Mouse (Mus musculus): ENCODE results near the gene Itpr1. TPM values are rescaled to one million over a fixed set of nuclear protein-coding genes. Genes with fewer than 3 reads are reported as not detected.
"Not testable (repeated sequence)": the region's sequence is repeated elsewhere in the genome, so short reads cannot be mapped to it uniquely, and the experiment has no call there.

Gene Itpr1
- polyA plus RNA-seq, 1 experiment, result 68.2 TPM

DNA sequence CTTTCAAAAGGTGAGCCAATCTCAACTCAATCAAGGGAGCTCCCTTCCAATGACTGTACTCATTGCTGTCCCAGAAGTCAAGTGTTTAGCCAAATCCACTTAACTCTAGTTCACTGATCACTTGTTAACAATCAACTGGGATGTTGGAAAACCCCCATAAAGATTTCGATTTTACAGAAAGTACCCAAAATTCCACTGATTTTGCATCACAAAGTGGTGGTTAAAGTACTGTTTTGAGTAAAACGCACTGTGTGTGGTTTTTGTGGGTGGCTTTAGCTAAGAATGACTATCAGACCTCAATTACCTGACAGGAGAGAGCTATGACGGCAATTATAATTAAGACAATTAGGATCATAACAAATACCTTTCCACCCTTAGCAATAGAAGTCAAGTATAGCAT, 340.1 kb downstream of the Itpr1 start:
- DNase-seq, result no peak

DNA sequence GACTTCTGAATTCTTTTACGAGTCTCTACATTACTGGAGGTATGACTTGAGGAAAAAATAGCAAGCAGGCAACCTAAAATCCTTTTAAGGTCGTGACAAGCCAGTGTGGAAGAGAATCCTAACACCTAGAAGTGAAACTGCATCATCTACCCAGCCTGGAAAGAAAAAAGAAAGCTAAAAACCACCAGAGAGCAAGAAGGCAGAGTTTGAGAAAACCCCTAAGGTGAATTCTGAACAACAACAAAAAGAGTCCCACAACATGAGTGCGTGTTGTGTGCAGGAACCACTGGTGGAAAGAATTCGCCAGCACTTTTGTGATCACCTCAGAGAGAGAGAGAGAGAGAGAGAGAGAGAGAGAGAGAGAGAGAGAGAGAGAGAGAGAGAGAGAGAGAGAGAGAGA, 340.6 kb downstream of the Itpr1 start:
- no peaks in the 10 kb centered on the region for H3K27me3 ChIP-seq (replicated peaks; ENCODE audit: control insufficient read depth, insufficient read depth, low read length)
- TF ChIP-seq CTCF (conservative IDR thresholded peaks at IDR 0.05; ENCODE audit: insufficient read depth, insufficient read length, low read depth, low read length) (no peak), POLR2A (IDR thresholded peaks at IDR 0.05; ENCODE audit: low read depth, low read length) (no peak)
- 89% methylated on average over 4 of the region's 4 CpGs for WGBS
- DNase-seq, result no peak
- no peaks in the 10 kb centered on the region for H3K4me1 ChIP-seq (ENCODE audit: control insufficient read depth, insufficient read depth, low read length)
- H3K27ac ChIP-seq (ENCODE audit: insufficient read depth, low read depth, low read length), result no peak overlapping the region
- peaks cover 3% of the 10 kb centered on the region for H3K36me3 ChIP-seq (ENCODE audit: control insufficient read depth, insufficient read depth, low read length)
- no peak overlapping the region for H3K4me3 ChIP-seq (ENCODE audit: insufficient read depth, low read depth, low read length)

More for the DNA sequence above, 340.1 kb downstream of the Itpr1 start:
- 80% methylated on average over 3 of the region's 3 CpGs for WGBS
- Histone ChIP-seq H3K27me3 (replicated peaks; ENCODE audit: control insufficient read depth, insufficient read depth, low read length) (no peaks in the 10 kb centered on the region), H3K4me3 (ENCODE audit: insufficient read depth, low read depth, low read length) (no peak overlapping the region), H3K36me3 (ENCODE audit: control insufficient read depth, insufficient read depth, low read length) (peaks cover 3% of the 10 kb centered on the region), H3K4me1 (ENCODE audit: control insufficient read depth, insufficient read depth, low read length) (no peaks in the 10 kb centered on the region), H3K27ac (ENCODE audit: insufficient read depth, low read depth, low read length) (no peak overlapping the region)
- TF ChIP-seq CTCF (conservative IDR thresholded peaks at IDR 0.05; ENCODE audit: insufficient read depth, insufficient read length, low read depth, low read length), result no peak
- TF ChIP-seq POLR2A (IDR thresholded peaks at IDR 0.05; ENCODE audit: low read depth, low read length), result no peak

DNA sequence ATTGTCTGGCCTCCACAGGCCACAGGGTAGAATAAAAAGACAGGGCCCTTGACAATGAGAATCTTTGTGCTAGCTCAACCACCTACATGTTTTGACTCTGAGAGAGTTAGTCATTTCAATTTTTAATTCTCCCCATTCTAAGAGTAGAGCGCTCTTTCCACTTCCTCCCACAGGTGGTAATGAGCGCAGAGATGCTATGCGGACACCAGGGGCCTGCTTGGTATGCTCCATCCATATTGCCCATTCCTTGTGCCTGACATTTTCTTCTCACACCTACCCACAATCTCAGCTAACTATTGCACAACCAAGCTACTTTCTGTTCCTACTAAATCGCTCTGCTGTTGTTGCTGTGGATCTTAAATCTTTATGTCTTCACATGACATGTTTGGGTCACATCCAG, 341.5 kb downstream of the Itpr1 start:
- Histone ChIP-seq H3K36me3 (ENCODE audit: control insufficient read depth, insufficient read depth, low read length) (peaks cover 3% of the 10 kb centered on the region), H3K27me3 (replicated peaks; ENCODE audit: control insufficient read depth, insufficient read depth, low read length) (no peaks in the 10 kb centered on the region), H3K4me3 (ENCODE audit: insufficient read depth, low read depth, low read length) (no peak overlapping the region), H3K27ac (ENCODE audit: insufficient read depth, low read depth, low read length) (no peak overlapping the region), H3K4me1 (ENCODE audit: control insufficient read depth, insufficient read depth, low read length) (no peaks in the 10 kb centered on the region)
- WGBS, result 90% methylated on average over 4 of the region's 4 CpGs
- no peak for TF ChIP-seq POLR2A (IDR thresholded peaks at IDR 0.05; ENCODE audit: low read depth, low read length)
- TF ChIP-seq CTCF (conservative IDR thresholded peaks at IDR 0.05; ENCODE audit: insufficient read depth, insufficient read length, low read depth, low read length), result no peak
- no peak for DNase-seq

DNA sequence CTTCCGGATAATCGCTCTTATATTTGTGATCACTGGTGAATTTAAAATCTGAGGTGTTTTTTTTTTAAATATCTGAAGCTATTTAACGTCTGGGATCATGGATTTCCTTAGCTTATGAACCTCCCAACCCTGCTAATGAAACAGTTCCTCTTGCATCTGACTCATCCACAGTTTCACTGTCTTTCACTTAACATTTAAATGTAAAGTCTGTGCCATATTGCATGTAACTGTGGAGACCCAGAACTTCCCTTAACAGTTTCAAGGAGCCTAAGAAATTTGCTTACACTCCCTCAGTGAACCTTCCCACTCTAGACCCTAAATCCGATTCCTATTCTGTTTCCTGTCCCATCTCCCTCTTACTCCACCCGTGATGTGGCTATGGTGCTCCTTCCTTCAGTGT, 342.0 kb downstream of the Itpr1 start:
- no peak for DNase-seq
- Histone ChIP-seq H3K27me3 (replicated peaks; ENCODE audit: control insufficient read depth, insufficient read depth, low read length) (no peaks in the 10 kb centered on the region), H3K27ac (ENCODE audit: insufficient read depth, low read depth, low read length) (no peak overlapping the region), H3K36me3 (ENCODE audit: control insufficient read depth, insufficient read depth, low read length) (peaks cover 3% of the 10 kb centered on the region), H3K4me3 (ENCODE audit: insufficient read depth, low read depth, low read length) (no peak overlapping the region), H3K4me1 (ENCODE audit: control insufficient read depth, insufficient read depth, low read length) (no peaks in the 10 kb centered on the region)
- 65% methylated on average over 5 of the region's 5 CpGs for WGBS
- TF ChIP-seq CTCF (conservative IDR thresholded peaks at IDR 0.05; ENCODE audit: insufficient read depth, insufficient read length, low read depth, low read length) (no peak), POLR2A (IDR thresholded peaks at IDR 0.05; ENCODE audit: low read depth, low read length) (no peak)

DNA sequence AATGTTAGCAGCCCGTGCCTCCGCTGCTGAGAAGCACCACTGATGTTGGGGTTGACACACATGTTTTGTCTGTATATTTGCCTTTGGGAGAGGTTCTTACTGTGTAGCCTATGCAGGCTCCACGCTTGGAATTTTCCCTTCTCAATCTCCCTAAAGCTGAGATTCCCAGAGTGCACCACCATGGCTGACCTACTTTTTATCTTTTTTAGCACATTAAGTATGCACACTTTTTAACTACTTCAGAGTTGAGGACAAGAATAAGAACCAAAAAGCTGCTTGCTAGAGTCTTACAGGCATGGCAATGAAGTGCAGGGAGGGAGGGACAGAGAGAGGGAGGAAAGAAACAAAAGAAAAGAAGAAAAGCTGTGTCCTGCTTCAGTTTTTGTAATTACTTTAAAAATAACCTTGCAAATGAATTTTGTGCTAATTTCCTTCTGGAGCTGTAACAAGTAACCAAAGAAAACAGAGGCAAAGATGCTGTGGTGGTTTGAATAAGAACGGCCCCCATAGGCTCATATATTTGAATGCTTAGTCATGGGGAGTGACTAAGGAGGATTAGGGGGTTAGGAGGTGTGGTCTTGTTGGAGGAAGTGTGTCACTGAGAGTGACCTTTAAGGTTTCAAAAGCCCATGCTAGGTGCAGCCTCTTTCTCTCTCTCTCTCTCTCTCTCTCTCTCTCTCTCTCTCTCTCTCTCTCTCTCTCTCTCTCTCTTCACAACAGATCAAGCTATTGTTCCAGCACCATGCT, 344.9 kb downstream of the Itpr1 start:
- WGBS, result 86% methylated on average over 4 of the region's 4 CpGs
- TF ChIP-seq POLR2A (IDR thresholded peaks at IDR 0.05; ENCODE audit: low read depth, low read length), result no peak
- TF ChIP-seq CTCF (conservative IDR thresholded peaks at IDR 0.05; ENCODE audit: insufficient read depth, insufficient read length, low read depth, low read length), result no peak
- Histone ChIP-seq H3K27ac (ENCODE audit: insufficient read depth, low read depth, low read length) (no peak overlapping the region), H3K27me3 (replicated peaks; ENCODE audit: control insufficient read depth, insufficient read depth, low read length) (no peaks in the 10 kb centered on the region), H3K36me3 (ENCODE audit: control insufficient read depth, insufficient read depth, low read length) (peaks cover 3% of the 10 kb centered on the region), H3K4me1 (ENCODE audit: control insufficient read depth, insufficient read depth, low read length) (no peaks in the 10 kb centered on the region), H3K4me3 (ENCODE audit: insufficient read depth, low read depth, low read length) (no peak overlapping the region)
- DNase-seq, result no peak

DNA sequence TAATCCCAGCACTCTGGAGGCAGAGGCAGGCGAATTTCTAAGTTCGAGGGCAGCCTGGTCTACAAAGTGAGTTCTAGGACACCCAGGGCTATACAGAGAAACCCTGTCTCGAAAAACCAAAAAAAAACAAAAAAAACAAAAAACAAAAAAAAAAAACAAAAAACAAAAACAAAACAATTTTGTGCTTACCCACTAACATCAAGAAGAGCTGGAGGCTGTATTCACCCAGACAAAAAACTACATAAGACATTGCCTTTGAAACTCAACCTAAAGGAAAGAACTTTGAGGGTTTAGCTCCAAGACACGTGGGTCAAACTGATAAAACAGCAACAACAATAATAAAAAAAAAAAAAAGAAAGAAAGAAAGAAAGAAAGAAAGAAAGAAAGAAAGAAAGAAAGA, 346.3 kb downstream of the Itpr1 start:
- not testable (repeated sequence) for H3K27me3 ChIP-seq (replicated peaks; ENCODE audit: control insufficient read depth, insufficient read depth, low read length); H3K36me3 ChIP-seq (ENCODE audit: control insufficient read depth, insufficient read depth, low read length); DNase-seq; H3K27ac ChIP-seq (ENCODE audit: insufficient read depth, low read depth, low read length); H3K4me1 ChIP-seq (ENCODE audit: control insufficient read depth, insufficient read depth, low read length); H3K4me3 ChIP-seq (ENCODE audit: insufficient read depth, low read depth, low read length)
- WGBS, result 98% methylated on average over 4 of the region's 4 CpGs

DNA sequence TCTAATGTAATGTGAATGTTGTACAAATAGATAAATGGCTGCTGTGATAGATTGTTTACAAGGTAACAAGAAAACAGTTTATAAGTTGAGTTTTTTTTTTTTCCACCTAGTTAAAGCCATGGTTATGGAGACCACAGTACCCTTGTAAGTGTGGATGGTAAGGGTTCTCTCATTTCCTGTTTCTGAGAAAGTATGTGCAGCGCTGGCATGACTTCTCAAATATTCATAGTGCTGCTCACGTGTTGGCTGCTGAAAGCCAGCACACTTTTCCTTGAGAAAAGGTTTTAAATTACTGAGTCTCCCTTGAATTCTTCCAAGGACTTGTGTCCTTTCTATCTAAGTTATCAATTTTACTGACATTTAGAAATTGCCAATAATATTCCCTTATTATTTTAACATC, 350.1 kb downstream of the Itpr1 start:
- Histone ChIP-seq H3K36me3 (ENCODE audit: control insufficient read depth, insufficient read depth, low read length) (no peaks in the 10 kb centered on the region), H3K4me3 (ENCODE audit: insufficient read depth, low read depth, low read length) (no peak overlapping the region), H3K4me1 (ENCODE audit: control insufficient read depth, insufficient read depth, low read length) (no peaks in the 10 kb centered on the region), H3K27me3 (replicated peaks; ENCODE audit: control insufficient read depth, insufficient read depth, low read length) (no peaks in the 10 kb centered on the region), H3K27ac (ENCODE audit: insufficient read depth, low read depth, low read length) (no peak overlapping the region)
- TF ChIP-seq POLR2A (IDR thresholded peaks at IDR 0.05; ENCODE audit: low read depth, low read length) (no peak), CTCF (conservative IDR thresholded peaks at IDR 0.05; ENCODE audit: insufficient read depth, insufficient read length, low read depth, low read length) (no peak)
- WGBS, result 89% methylated on average over 2 of the region's 2 CpGs
- no peak for DNase-seq

DNA sequence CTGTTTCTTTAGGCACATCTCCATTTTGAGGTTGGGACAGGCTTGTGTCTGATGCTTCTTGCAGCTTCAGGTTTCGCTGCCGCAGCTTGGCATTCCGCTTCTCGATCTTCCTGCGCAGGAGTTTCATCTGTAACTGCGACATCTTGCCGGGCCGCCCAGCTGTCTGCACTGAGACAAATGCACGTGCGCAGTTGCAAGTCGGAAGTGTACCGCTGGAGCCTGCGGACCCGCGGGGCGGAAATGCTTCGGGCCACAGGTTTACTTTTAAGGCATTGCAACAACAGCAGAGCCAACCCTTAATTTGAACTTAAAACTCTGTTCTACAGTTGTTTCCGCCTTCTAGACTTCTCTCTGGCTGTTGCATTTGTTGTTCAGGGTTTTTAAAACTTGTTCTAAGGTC, 352.6 kb downstream of the Itpr1 start:
- not testable (repeated sequence) for DNase-seq; H3K36me3 ChIP-seq (ENCODE audit: control insufficient read depth, insufficient read depth, low read length); H3K27me3 ChIP-seq (replicated peaks; ENCODE audit: control insufficient read depth, insufficient read depth, low read length); H3K27ac ChIP-seq (ENCODE audit: insufficient read depth, low read depth, low read length); H3K4me3 ChIP-seq (ENCODE audit: insufficient read depth, low read depth, low read length); H3K4me1 ChIP-seq (ENCODE audit: control insufficient read depth, insufficient read depth, low read length)
- 87% methylated on average over 18 of the region's 18 CpGs for WGBS
